Mouse (Mus musculus) midbrain, embryonic 11.5 days (tissue): ENCODE measurements at regions not wholly inside any gene's neighbourhood (a gene's known extent, or its start where the extent isn't known, plus 50 kb on each side); places are given as distances from the start of the nearest gene placed in this dataset.

Source experiments
- ATAC-seq: fragments of 200-750 bp; cut with Nextera tagmentation; 2 replicates; pipeline ENCODE4 v1.8.0; 2017; ENCODE audit warnings: moderate TSS enrichment, moderate library complexity; ENCODE audit not compliant: low FRiP score
- DNase-seq: peaks from one replicate; pipeline ENCODE4 v3.0.0; 2015; ENCODE audit warnings: low spot score; ENCODE audit errors: missing footprints
- H3K27ac ChIP-seq: fragments of 300-500 bp; sonication (generic); 2 replicates; pipeline ENCODE4 v1.5.1; 2014; ENCODE audit warnings: low read depth, low read length
- H3K27me3 ChIP-seq: fragments of 300-500 bp; sonication (generic); 2 replicates; pipeline ENCODE4 v1.6.1; 2014; ENCODE audit warnings: mild to moderate bottlenecking, low read length, moderate library complexity, mixed read lengths; ENCODE audit not compliant: control insufficient read depth, insufficient read depth
- H3K36me3 ChIP-seq: fragments of 300-500 bp; sonication (generic); 2 replicates; pipeline ENCODE4 v1.6.1; 2014; ENCODE audit warnings: mild to moderate bottlenecking, low read length, moderate library complexity, mixed read lengths; ENCODE audit not compliant: control insufficient read depth, insufficient read depth
- H3K4me1 ChIP-seq: fragments of 300-500 bp; sonication (generic); 2 replicates; pipeline ENCODE4 v1.6.1; 2014; ENCODE audit warnings: low read length; ENCODE audit not compliant: control insufficient read depth, insufficient read depth
- H3K4me2 ChIP-seq: fragments of 300-500 bp; sonication (generic); 2 replicates; pipeline ENCODE4 v1.6.1; 2014; ENCODE audit warnings: mild to moderate bottlenecking, moderate library complexity
- H3K4me3 ChIP-seq: fragments of 300-500 bp; sonication (generic); 2 replicates; pipeline ENCODE4 v1.5.1; 2014; ENCODE audit warnings: low read depth, low read length
- H3K9ac ChIP-seq: fragments of 300-500 bp; sonication (generic); 2 replicates; pipeline ENCODE4 v1.6.1; 2014; ENCODE audit warnings: low read length
- H3K9me3 ChIP-seq: fragments of 300-500 bp; sonication (generic); 2 replicates; pipeline ENCODE4 v1.6.1; 2016; ENCODE audit warnings: low read length; ENCODE audit not compliant: control insufficient read depth
- WGBS: fragments of 180-500 bp; shearing (Covaris S2); extraction: QIAGEN DNeasy Blood & Tissue Kit; methylation state at CpG from one replicate; pipeline ENCODE4 v1.1.7; 2014; 5-methylcytosine and 5-hydroxymethylcytosine counted together

DNA sequence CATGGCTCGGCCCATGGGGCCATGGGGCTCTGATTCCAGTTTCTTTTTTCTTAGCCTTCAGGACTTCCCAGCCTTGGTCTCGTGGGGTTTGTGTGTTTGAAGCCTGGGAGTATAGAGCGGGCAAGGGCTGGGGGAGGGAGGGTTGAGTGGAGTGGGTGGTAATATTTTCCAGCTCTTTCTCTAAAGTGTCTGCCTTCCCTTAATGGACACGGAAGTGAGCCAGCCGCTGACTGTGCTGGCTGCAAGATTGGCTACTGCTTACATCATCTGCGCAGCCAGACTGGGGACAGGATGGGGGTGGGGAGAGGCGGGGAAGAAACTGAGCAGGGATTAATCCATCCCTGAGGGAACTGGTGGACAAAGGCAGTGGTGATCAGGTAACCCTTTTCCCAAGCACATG, 52.3 kb downstream of the Tnp1 start:
- ATAC-seq: peak; percentile 65
- 31% methylated on average over 7 of the region's 7 CpGs for WGBS
- no peak for DNase-seq
- H3K9me3 ChIP-seq: no peaks in the 10 kb centered on the region
- H3K36me3 ChIP-seq: no peaks in the 10 kb centered on the region; the same call in 1 of the 2 replicates
- no peaks in the 10 kb centered on the region for H3K27me3 ChIP-seq
- no peak overlapping the region for H3K9ac ChIP-seq
- H3K4me1 ChIP-seq: peaks cover 5% of the 10 kb centered on the region; the same call in 1 of the 2 replicates
- no peak overlapping the region for H3K4me3 ChIP-seq
- no peak overlapping the region for H3K27ac ChIP-seq
- no peak overlapping the region for H3K4me2 ChIP-seq

DNA sequence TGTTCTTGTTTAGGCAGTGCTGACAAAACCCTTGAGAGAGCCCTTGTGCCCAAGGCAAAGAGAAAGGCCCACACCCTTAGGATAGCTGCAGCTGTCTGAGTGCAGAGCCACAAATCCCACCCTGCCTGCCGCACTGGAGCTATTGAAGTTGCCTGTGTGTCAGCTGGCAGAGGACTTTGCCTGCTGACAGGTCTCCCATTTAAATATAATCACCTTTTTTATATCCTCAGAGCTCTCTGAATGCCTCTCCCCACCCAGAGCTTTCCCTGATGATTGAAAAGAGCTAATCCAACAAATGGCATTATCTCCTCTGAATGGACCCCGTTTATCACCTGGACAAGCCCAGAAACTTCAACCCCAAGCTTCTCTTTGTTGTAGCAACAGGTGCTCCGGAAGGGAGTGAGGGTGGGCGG, 55.5 kb downstream of the Tnp1 start:
- Histone ChIP-seq H3K27me3 (no peaks in the 10 kb centered on the region), H3K27ac (no peak overlapping the region), H3K9me3 (no peaks in the 10 kb centered on the region), H3K9ac (no peak overlapping the region), H3K4me1 (peaks cover 5% of the 10 kb centered on the region; the same call in 1 of the 2 replicates), H3K36me3 (no peaks in the 10 kb centered on the region), H3K4me2 (no peak overlapping the region), H3K4me3 (no peak overlapping the region)
- ATAC-seq (no peak), DNase-seq (no peak)
- whole genome bisulfite sequencing: 15% methylated on average over 4 of the region's 4 CpGs

DNA sequence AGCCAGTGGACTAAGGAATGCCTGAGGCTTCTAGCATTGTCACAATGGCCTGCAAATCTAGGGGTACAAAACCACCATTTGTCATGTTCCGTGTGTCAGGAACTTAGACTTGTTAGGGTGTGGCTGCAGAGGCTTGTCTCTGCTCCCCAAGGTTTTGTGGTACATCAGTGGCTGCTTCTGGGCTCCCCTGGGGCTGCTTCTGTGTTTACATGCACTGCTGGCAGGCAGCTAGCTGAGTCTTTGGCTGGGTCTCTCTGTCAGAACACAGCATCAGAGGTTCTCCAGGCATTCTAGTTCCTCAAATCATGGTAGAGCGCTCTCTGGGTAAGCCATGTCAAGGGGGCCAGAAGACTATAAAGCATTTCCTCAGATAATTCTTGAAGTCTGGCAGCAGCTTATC, 60.3 kb downstream of the Tnp1 start:
- 80% methylated on average over 2 of the region's 2 CpGs for WGBS
- Histone ChIP-seq H3K9me3 (no peaks in the 10 kb centered on the region), H3K36me3 (no peaks in the 10 kb centered on the region), H3K4me2 (no peak overlapping the region), H3K4me1 (no peaks in the 10 kb centered on the region), H3K9ac (no peak overlapping the region), H3K4me3 (no peak overlapping the region), H3K27ac (no peak overlapping the region), H3K27me3 (no peaks in the 10 kb centered on the region)
- ATAC-seq (no peak), DNase-seq (no peak)

DNA sequence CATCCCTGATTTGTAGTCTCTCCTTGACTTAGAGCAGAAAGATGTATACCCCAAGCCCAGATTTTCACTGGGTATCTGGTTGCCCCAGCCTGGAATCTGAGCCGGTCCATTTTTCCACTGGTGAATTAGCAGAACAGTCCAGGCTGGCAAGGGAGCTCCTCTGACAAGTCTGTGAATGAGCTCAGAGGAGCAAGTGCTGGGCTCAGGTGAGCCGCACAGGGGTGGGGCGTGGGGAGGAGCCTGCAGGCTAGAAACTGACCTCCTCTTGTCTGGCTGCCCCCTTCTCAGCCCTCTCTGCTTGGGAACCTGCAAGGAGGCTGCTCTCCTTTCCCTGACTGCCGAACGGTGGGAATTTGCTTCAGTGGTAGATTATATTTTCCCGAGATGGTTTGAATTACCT, 62.8 kb downstream of the Tnp1 start:
- Histone ChIP-seq H3K27me3 (no peaks in the 10 kb centered on the region), H3K4me3 (no peak overlapping the region), H3K4me1 (no peaks in the 10 kb centered on the region), H3K9ac (no peak overlapping the region), H3K36me3 (no peaks in the 10 kb centered on the region), H3K9me3 (no peaks in the 10 kb centered on the region), H3K4me2 (no peak overlapping the region), H3K27ac (no peak overlapping the region)
- 54% methylated on average over 6 of the region's 6 CpGs for WGBS
- no peak for ATAC-seq
- DNase-seq: no peak

DNA sequence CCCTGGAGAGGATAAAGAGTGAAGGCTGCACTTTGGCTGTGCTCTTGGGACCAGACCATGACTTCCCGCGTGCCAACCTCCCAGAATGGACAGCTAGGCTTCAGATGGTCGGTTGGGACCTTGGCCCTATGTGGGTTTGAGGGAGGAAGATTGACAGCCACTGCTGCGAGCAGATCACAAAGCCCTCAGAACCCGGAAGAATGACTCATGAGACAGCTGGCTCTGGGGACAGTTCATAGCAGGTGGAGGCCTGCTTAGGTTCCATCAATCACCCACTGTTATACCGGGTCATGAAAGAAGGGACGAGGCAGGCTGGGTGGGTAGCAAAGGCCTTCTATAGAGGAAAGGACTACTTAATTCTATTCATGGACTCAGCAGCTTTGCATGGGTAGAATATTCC, 63.9 kb downstream of the Tnp1 start:
- ATAC-seq (no peak), DNase-seq (no peak)
- Histone ChIP-seq H3K36me3 (no peaks in the 10 kb centered on the region), H3K9me3 (no peaks in the 10 kb centered on the region), H3K4me1 (no peaks in the 10 kb centered on the region), H3K27me3 (no peaks in the 10 kb centered on the region), H3K4me3 (no peak overlapping the region), H3K4me2 (no peak overlapping the region), H3K9ac (no peak overlapping the region), H3K27ac (no peak overlapping the region)
- 83% methylated on average over 7 of the region's 7 CpGs for WGBS

DNA sequence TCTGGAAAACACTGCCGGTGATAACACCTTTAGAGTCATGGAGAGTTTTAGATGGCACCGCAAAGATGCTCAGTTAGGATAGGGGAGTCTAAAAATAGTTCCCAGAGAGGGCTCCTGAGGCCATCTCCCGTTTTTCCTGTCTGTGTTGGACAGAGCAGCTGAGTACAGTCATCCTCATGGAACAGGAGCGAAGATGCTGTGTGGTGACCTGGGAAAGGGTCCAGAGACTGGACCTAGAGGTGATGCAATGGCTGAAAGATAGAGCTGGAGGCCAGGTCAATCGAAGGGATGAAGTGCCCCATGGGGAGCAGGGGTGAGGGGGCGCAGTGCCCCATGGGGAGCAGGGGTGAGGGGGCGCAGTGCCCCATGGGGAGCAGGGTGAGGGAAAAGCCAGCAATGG, 64.3 kb downstream of the Tnp1 start:
- Histone ChIP-seq H3K4me2 (no peak overlapping the region), H3K27me3 (no peaks in the 10 kb centered on the region), H3K9me3 (no peaks in the 10 kb centered on the region), H3K4me1 (peaks cover under 1% of the 10 kb centered on the region), H3K36me3 (no peaks in the 10 kb centered on the region), H3K9ac (no peak overlapping the region), H3K4me3 (no peak overlapping the region), H3K27ac (no peak overlapping the region)
- ATAC-seq (no peak), DNase-seq (no peak)
- 96% methylated on average over 7 of the region's 7 CpGs for WGBS

DNA sequence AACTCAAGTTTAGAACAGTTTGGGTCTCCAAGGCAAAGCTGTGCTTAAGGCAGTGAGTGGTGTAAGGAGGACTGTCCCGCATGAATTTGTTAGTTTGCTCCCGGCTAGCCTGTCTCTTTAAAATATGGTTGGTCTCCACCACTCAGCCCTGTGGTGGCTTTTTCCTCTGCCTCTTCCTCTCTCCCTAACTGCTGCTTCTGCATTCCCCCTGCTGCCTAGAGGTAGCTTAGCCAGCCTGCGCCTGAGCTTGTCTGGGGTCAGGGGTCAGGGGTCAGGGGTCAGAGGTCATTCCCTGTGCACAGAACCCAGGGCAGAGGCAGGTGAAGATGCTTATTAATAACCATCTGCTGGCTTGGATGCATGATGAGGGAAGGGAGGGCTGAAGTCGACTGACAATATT, 69.5 kb downstream of the Tnp1 start:
- Histone ChIP-seq H3K27ac (no peak overlapping the region), H3K4me1 (peaks cover 12% of the 10 kb centered on the region), H3K27me3 (no peaks in the 10 kb centered on the region), H3K4me2 (no peak overlapping the region), H3K4me3 (no peak overlapping the region), H3K9me3 (no peaks in the 10 kb centered on the region), H3K9ac (no peak overlapping the region), H3K36me3 (no peaks in the 10 kb centered on the region)
- ATAC-seq: no peak
- no peak for DNase-seq
- WGBS: 18% methylated on average over 4 of the region's 4 CpGs

DNA sequence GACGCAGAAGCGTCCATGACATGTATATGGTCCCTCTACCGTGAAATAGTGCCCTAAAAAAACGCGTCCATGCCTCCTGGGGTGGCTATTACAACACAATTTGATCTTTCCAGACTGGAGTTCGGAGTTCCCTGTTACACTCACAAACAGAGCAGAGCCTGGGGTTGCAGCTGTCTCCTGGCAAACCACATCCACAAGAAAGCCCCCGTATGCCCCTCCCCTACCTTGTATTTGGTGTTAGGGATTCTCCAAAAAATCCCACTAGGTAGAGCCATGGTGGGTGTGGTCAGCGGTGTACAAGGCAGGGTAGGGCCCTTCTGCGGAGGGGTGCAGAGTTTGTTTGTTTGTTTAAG, 70.0 kb downstream of the Tnp1 start:
- 11% methylated on average over 9 of the region's 9 CpGs for WGBS
- no peak overlapping the region for H3K4me3 ChIP-seq
- ATAC-seq: no peak; the same call in 1 of the 2 replicates

DNA sequence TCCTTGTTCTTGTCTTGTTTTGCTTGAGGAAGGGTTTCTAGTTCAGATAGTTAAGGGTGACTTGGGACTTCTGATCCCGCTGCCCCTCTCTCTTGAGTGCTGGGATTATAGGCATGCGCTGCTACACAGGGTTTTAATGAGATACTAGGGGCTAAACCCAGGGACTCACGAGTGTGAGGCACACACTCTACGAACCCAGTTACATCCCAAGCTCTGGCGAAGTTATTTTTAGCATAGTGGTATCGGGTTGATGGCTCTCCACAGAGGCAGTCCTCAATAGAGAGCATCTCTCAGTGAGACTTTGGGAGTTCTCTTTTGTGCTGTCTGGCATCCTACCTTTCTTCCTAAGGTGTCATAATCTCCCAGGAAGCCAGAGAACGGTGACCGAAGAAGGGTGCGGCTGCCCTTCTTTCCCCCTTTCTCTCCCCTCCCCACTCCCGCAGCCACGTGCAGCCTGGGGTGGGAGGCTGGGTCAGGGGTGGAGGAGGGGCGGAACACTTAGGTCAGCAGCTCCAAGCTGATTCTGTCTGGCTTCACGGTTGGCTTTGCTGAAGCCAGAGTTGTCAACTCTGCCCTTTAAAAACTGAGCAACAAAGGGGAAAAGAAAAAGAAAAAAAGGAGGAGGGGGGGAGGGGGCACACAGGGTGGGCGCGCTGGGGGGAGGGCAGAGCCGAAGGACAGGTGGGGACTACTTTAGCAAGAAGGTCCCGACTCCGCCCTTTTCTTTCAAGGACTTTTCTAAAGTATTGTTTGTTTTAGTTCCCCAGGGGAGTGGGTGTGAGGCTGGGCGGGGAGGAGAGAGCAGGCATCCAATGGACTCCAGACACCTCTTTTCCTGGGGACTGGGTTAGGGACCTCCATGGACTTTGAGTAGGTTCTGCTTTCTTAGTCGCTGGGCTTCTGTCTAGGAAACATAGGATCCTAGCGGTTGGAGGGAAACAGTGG, 70.4 kb upstream of the Igfbp5 start:
- 5% methylated on average over 21 of the region's 21 CpGs for WGBS
- H3K4me1 ChIP-seq: peaks cover 12% of the 10 kb centered on the region
- no peaks in the 10 kb centered on the region for H3K27me3 ChIP-seq
- peak; percentile 93 for DNase-seq
- peak; percentile 77 for ATAC-seq
- peak overlapping the region; percentile 35; the same call in 1 of the 2 replicates for H3K4me2 ChIP-seq
- H3K36me3 ChIP-seq: no peaks in the 10 kb centered on the region
- H3K27ac ChIP-seq: no peak overlapping the region
- no peaks in the 10 kb centered on the region for H3K9me3 ChIP-seq
- H3K4me3 ChIP-seq: no peak overlapping the region
- H3K9ac ChIP-seq: peak overlapping the region; percentile 32; the same call in 1 of the 2 replicates

More for the DNA sequence above, 70.0 kb downstream of the Tnp1 start:
- H3K9ac ChIP-seq: no peak overlapping the region
- H3K9me3 ChIP-seq: no peaks in the 10 kb centered on the region
- H3K27me3 ChIP-seq: no peaks in the 10 kb centered on the region
- H3K36me3 ChIP-seq: no peaks in the 10 kb centered on the region
- no peak overlapping the region for H3K27ac ChIP-seq
- H3K4me1 ChIP-seq: peaks cover 12% of the 10 kb centered on the region
- peak overlapping the region; percentile 35; the same call in 1 of the 2 replicates for H3K4me2 ChIP-seq
- peak; percentile 90 for DNase-seq
